Mouse (Mus musculus): ENCODE results near the gene Rerg.

Rerg gene

GRCm38 (mm10) chr6:137163061-137163460 lies 7.2 kb downstream of the Rerg start:
- no peak for DNase-seq (ENCODE audit: low read depth in 2 of 2, low spot score in 2 of 2)

- DNase-seq (ENCODE audit: low read depth in 2 of 2, low spot score in 2 of 2), result no peak
Measured at GRCm38 (mm10) chr6:137162481-137162880, 7.8 kb downstream of the Rerg start.

- DNase-seq (ENCODE audit: low read depth in 2 of 2, low spot score in 2 of 2), result no peak
Measured at GRCm38 (mm10) chr6:137161491-137162088, 8.7 kb downstream of the Rerg start.

- DNase-seq (ENCODE audit: low read depth in 2 of 2, low spot score in 2 of 2), result no peak
Measured at GRCm38 (mm10) chr6:137159372-137159926, 10.8 kb downstream of the Rerg start.

GRCm38 (mm10) chr6:137156437-137157219 lies 13.7 kb downstream of the Rerg start:
- DNase-seq (ENCODE audit: low read depth in 2 of 2, low spot score in 2 of 2), result no peak

- DNase-seq (ENCODE audit: low read depth in 2 of 2, low spot score in 2 of 2), result no peak
Measured at GRCm38 (mm10) chr6:137155196-137156137, 14.8 kb downstream of the Rerg start.

- DNase-seq (ENCODE audit: low read depth in 2 of 2, low spot score in 2 of 2), result no peak
Measured at GRCm38 (mm10) chr6:137153021-137153420, 17.3 kb downstream of the Rerg start.

GRCm38 (mm10) chr6:137151015-137151414 lies 19.3 kb downstream of the Rerg start:
- no peak for DNase-seq (ENCODE audit: low read depth in 2 of 2, low spot score in 2 of 2)

GRCm38 (mm10) chr6:137149833-137150232 lies 20.5 kb downstream of the Rerg start:
- no peak for DNase-seq (ENCODE audit: low read depth in 2 of 2, low spot score in 2 of 2)

- DNase-seq (ENCODE audit: low read depth in 2 of 2, low spot score in 2 of 2), result no peak
Measured at GRCm38 (mm10) chr6:137146910-137147309, 23.4 kb downstream of the Rerg start.

- DNase-seq (ENCODE audit: low read depth in 2 of 2, low spot score in 2 of 2), result no peak
Measured at GRCm38 (mm10) chr6:137145611-137146010, 24.7 kb downstream of the Rerg start.

- DNase-seq (ENCODE audit: low read depth in 2 of 2, low spot score in 2 of 2), result no peak
Measured at GRCm38 (mm10) chr6:137144958-137145535, 25.2 kb downstream of the Rerg start.

GRCm38 (mm10) chr6:137144526-137144840 lies 25.8 kb downstream of the Rerg start:
- DNase-seq (ENCODE audit: low read depth in 2 of 2, low spot score in 2 of 2), result no peak

- DNase-seq (ENCODE audit: low read depth in 2 of 2, low spot score in 2 of 2), result no peak
Measured at GRCm38 (mm10) chr6:137143818-137144525, 26.3 kb downstream of the Rerg start.

GRCm38 (mm10) chr6:137142796-137143195 lies 27.5 kb downstream of the Rerg start:
- DNase-seq (ENCODE audit: low read depth in 2 of 2, low spot score in 2 of 2), result no peak

GRCm38 (mm10) chr6:137141247-137141820 lies 29.0 kb downstream of the Rerg start:
- no peak for DNase-seq (ENCODE audit: low read depth in 2 of 2, low spot score in 2 of 2)

GRCm38 (mm10) chr6:137138822-137139221 lies 31.5 kb downstream of the Rerg start:
- no peak for DNase-seq (ENCODE audit: low read depth in 2 of 2, low spot score in 2 of 2)

GRCm38 (mm10) chr6:137138391-137138790 lies 31.9 kb downstream of the Rerg start:
- DNase-seq (ENCODE audit: low read depth in 2 of 2, low spot score in 2 of 2), result no peak

GRCm38 (mm10) chr6:137136401-137136800 lies 33.9 kb downstream of the Rerg start:
- DNase-seq (ENCODE audit: low read depth in 2 of 2, low spot score in 2 of 2), result no peak

Data from CD8-positive naive resting alpha-beta T cell, adult 2 months (primary cell).